Mouse (Mus musculus) limb, embryonic 12.5 days (tissue): Measurements from ENCODE around the gene Zfp493. TPM values are rescaled to one million over a fixed set of nuclear protein-coding genes. Genes with fewer than 3 reads are reported as not detected.
"Not testable (repeated sequence)": the region's sequence is repeated elsewhere in the genome, so short reads cannot be mapped to it uniquely, and the experiment has no call there.

Experiments
- ATAC-seq: fragments of 200-750 bp; cut with Nextera tagmentation; 2 replicates; pipeline ENCODE4 v1.8.0; 2017; ENCODE audit warnings: low read depth, moderate TSS enrichment; ENCODE audit not compliant: insufficient number of reproducible peaks, insufficient read depth, low FRiP score, low TSS enrichment
- H3K27ac ChIP-seq: fragments of 300-500 bp; sonication (generic); 2 replicates; pipeline ENCODE4 v1.5.1; 2016; ENCODE audit warnings: mild to moderate bottlenecking, moderate library complexity
- H3K27me3 ChIP-seq: fragments of 300-500 bp; sonication (generic); 2 replicates; pipeline ENCODE4 v1.6.1; 2016; ENCODE audit warnings: mild to moderate bottlenecking, moderate library complexity
- H3K36me3 ChIP-seq: fragments of 300-500 bp; sonication (generic); 2 replicates; pipeline ENCODE4 v1.6.1; 2016; ENCODE audit warnings: mild to moderate bottlenecking, moderate library complexity
- H3K4me1 ChIP-seq: fragments of 300-500 bp; sonication (generic); replicated peaks from 2 replicates; pipeline ENCODE4 v1.6.1; 2016
- H3K4me2 ChIP-seq: fragments of 300-500 bp; sonication (generic); 2 replicates; pipeline ENCODE4 v1.6.1; 2016; ENCODE audit warnings: mild to moderate bottlenecking, moderate library complexity
- H3K4me3 ChIP-seq: fragments of 300-500 bp; sonication (generic); replicated peaks from 2 replicates; pipeline ENCODE4 v1.5.1; 2016; ENCODE audit warnings: mild to moderate bottlenecking
- H3K9ac ChIP-seq: fragments of 300-500 bp; sonication (generic); replicated peaks from 2 replicates; pipeline ENCODE4 v1.6.1; 2016; ENCODE audit warnings: mild to moderate bottlenecking, moderate library complexity
- H3K9me3 ChIP-seq: fragments of 300-500 bp; sonication (generic); 2 replicates; pipeline ENCODE4 v1.6.1; 2016; ENCODE audit warnings: mild to moderate bottlenecking, moderate library complexity
- WGBS: fragments of 180-500 bp; shearing (Covaris S2); methylation state at CpG from one replicate; pipeline ENCODE4 v1.1.7; 2016; 5-methylcytosine and 5-hydroxymethylcytosine counted together
- polyA plus RNA-seq: library from polyadenylated mRNA; unstranded; fragments of >200 nt; fragmentation: Nextera tagmentation; extraction: Ambion mirVana; gene quantifications from 2 replicates; pipeline ENCODE4 v1.2.1, GENCODE M21; 2016

Gene Zfp493
- polyA plus RNA-seq, 1 experiment from 2014 or later, result 2.4 TPM

DNA sequence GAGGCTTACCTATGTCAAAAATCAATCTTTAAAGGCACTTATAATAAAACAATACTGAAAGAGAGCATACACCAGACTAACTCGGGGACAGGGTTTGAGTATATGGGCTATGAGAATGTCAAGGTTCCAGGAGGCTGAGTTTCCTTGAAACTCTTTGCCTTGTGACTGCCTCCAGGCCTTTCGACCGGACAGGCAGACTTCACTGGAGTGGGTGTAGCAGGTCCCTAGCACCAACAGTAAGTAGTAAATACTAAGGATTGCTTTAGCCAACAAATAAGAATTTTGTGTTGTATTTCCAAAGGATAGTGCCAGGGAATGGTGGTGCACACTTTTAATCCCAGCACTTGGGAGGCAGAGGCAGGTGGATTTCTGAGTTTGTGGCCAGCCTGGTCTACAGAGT, 19.7 kb downstream of the Zfp493 start:
- not testable (repeated sequence) for H3K4me1 ChIP-seq, H3K4me3 ChIP-seq, H3K27ac ChIP-seq, ATAC-seq, H3K9me3 ChIP-seq, H3K9ac ChIP-seq, H3K36me3 ChIP-seq, H3K4me2 ChIP-seq, H3K27me3 ChIP-seq
- 89% methylated on average over 3 of the region's 3 CpGs for WGBS

DNA sequence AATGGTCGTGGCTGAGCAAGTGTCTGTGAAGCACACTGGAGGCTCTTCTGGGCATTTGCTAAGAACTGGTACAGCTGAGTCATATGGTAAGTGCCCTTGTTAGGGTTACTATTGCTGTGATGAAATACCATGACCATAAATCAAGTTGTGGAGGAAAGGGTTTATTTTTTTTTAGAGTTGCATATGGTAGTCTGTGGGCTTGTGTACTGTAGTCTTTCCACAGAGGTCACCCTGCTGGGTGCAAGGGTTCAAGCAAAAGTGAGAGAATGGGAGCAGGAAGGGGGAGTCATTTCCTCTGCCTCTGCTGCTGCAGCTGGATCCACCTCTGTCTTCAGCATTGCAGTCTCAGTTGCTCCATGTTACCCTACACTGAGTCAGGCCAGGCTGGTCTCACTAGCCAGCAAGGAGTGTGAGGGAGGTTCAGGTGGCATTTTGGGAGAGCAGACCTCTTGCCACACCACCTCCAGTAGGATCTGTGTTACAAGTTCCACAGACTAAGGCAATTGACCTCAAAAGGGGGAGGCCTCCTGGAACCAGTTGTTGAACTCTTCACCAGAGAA, 32.2 kb downstream of the Zfp493 start:
- Histone ChIP-seq H3K36me3 (no peaks in the 10 kb centered on the region; the same call in 1 of the 2 replicates), H3K9ac (no peak overlapping the region), H3K4me3 (no peak overlapping the region), H3K27ac (no peak overlapping the region), H3K9me3 (0 out of 2 replicates have a peak, but pooled peaks cover 7% of the 10 kb centered on the region), H3K4me1 (no peaks in the 10 kb centered on the region), H3K4me2 (no peak overlapping the region), H3K27me3 (no peaks in the 10 kb centered on the region)
- no peak for ATAC-seq
- WGBS, result 60% methylated on average over 1 of the region's 1 CpGs

DNA sequence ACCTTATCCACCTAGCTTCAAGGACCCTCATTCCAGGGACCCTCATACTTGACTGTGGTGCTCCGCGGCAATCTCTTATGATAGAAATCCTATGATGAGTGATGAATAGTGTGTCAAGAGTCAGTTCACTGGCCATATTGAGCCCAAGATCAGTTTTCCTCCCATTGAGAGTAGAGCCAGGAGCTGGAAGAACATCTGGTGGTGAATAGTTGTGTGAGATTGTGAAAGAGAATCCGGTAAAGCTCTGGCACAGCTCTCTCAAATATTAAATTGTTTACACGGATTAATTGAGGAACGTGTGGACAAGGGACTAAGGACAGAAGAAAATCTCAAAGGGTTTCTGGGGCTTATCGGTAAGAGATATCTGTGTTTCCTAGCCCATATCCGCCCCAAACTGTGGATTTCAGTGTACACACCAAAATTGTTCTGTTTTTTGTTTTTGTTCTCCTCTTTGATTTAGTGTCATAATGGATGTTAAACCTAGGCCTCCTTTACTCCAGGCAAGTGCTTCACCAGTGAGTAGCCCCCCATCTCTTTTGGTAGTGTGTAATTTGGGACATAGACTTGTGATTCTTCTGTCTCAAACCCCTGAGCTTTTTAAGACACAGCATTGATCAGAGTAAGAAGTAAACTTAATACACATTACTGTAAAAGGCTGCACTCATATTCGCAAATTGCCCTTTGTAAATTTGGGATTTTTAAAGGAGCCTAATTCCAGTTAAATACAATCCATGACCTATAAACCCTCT, 33.6 kb downstream of the Zfp493 start:
- ATAC-seq, result peak; percentile 5; the same call in 1 of the 2 replicates
- no peak overlapping the region for H3K9ac ChIP-seq

GRCm38 (mm10) chr13:67813710-67814660, 34.5 kb downstream of the Zfp493 start, which contains the start of gene Zfp273:
Gene Zfp273 (plus strand): TSS chr13:67813740.
- H3K4me2 ChIP-seq, result peak within 1 kb of the TSS; percentile 75
- H3K4me3 ChIP-seq, result peak within 1 kb of the TSS; percentile 77
- peak within 1 kb of the TSS; percentile 89 for H3K27ac ChIP-seq
- ATAC-seq, result peak; percentile 97
- 6% methylated on average over 31 of the region's 31 CpGs for WGBS
- H3K27me3 ChIP-seq, result no peaks in the 10 kb centered on the region
- 0 out of 2 replicates have a peak, but pooled peaks cover 13% of the 10 kb centered on the region for H3K9me3 ChIP-seq
- no peaks in the 10 kb centered on the region for H3K4me1 ChIP-seq
- peaks cover 3% of the 10 kb centered on the region; the same call in 1 of the 2 replicates for H3K36me3 ChIP-seq
- peak within 1 kb of the TSS; percentile 64 for H3K9ac ChIP-seq

More for the DNA sequence above, 33.6 kb downstream of the Zfp493 start:
- WGBS, result 80% methylated on average over 8 of the region's 8 CpGs
- H3K36me3 ChIP-seq, result peaks cover 3% of the 10 kb centered on the region; the same call in 1 of the 2 replicates
- no peaks in the 10 kb centered on the region for H3K27me3 ChIP-seq
- H3K4me1 ChIP-seq, result no peaks in the 10 kb centered on the region
- peak overlapping the region; percentile 77 for H3K4me3 ChIP-seq
- 0 out of 2 replicates have a peak, but pooled peaks cover 10% of the 10 kb centered on the region for H3K9me3 ChIP-seq
- peak overlapping the region; percentile 75; the same call in 1 of the 2 replicates for H3K4me2 ChIP-seq
- H3K27ac ChIP-seq, result peak overlapping the region; percentile 89; the same call in 1 of the 2 replicates

DNA sequence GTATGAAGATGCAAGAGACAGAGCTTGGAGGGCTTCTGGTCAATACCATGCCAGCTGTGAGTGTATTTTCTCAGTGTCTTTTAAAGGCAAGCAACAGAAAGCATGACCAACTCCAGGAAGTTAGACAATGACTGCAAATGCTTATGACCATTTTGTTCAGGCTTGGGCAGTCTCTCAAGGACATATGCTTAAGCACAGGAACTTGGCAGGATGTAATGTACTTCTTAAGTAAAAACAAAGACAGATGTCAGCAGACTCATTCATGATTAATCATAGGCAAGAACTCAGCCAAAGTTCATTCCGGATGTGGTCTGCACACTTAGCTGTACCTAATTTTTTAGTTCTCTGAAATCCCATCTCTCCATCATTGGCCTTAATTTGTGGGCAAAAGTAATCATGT, 39.1 kb downstream of the Zfp493 start:
- Histone ChIP-seq H3K4me2 (no peak overlapping the region), H3K27ac (no peak overlapping the region), H3K9me3 (0 out of 2 replicates have a peak, but pooled peaks cover 22% of the 10 kb centered on the region), H3K4me1 (no peaks in the 10 kb centered on the region), H3K9ac (no peak overlapping the region), H3K27me3 (no peaks in the 10 kb centered on the region), H3K36me3 (peaks cover 24% of the 10 kb centered on the region; the same call in 1 of the 2 replicates), H3K4me3 (no peak overlapping the region)
- 96% methylated on average over 1 of the region's 1 CpGs for WGBS
- ATAC-seq, result no peak

DNA sequence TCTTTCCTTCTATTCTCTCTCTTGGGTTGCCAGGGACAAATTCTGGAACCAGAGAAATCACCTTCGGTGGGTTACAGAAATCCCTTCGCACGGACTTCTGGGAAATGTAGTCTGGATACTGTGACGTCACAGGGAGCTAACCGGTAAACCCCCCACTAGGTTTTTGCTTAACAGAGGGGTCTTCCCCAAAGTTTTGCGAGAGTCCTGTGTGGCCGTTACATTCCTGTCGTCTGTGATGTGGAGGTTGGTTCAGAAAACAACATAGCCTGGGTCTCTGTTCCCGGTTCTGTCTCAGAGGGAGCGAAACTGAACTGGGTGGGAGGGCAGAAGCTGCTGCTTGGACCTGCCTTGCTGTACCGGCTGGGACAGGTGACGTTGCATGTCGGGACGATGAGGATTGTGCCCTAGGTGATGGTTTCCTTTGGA, 51.4 kb downstream of the Zfp493 start, which contains the start of gene Gm10037:
Gene Gm10037 (plus strand): TSS at position 196 of the 426 bp plus-strand sequence.
- H3K9ac ChIP-seq, result peak within 1 kb of the TSS; percentile 61
- 2% methylated on average over 14 of the region's 14 CpGs for whole genome bisulfite sequencing
- H3K4me2 ChIP-seq, result peak within 1 kb of the TSS; percentile 61
- no peaks in the 10 kb centered on the region for H3K4me1 ChIP-seq
- H3K27ac ChIP-seq, result no peak within 1 kb of the TSS
- peaks cover 8% of the 10 kb centered on the region for H3K36me3 ChIP-seq
- H3K9me3 ChIP-seq, result peaks cover 7% of the 10 kb centered on the region; the same call in 1 of the 2 replicates
- ATAC-seq, result peak; percentile 76
- H3K4me3 ChIP-seq, result peak within 1 kb of the TSS; percentile 51
- H3K27me3 ChIP-seq, result no peaks in the 10 kb centered on the region

DNA sequence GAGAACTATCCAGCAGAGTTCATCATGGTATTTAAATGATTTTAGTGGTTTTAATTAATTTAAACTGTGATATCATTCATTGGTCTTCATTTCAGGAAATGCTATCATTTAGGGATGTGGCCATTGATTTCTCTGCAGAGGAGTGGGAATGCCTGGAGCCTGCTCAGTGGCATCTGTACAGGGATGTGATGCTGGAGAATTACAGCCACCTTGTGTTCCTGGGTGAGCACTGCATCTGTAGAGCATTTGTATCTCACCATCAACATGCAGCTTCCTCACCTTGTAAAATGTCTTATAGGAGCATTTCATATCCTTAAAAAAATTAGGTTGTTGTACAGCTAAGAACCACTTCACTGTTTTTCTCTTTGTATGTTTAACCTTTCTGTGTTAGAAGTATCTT, 53.6 kb downstream of the Zfp493 start:
- H3K36me3 ChIP-seq, H3K4me1 ChIP-seq, ATAC-seq, H3K4me3 ChIP-seq, H3K9me3 ChIP-seq, H3K4me2 ChIP-seq, H3K9ac ChIP-seq, H3K27me3 ChIP-seq, H3K27ac ChIP-seq: not testable (repeated sequence)

Other genes with a start within 250 kb of the Zfp493 start
- gene Zfp748, start 225.9 kb upstream of the Zfp493 start, polyA plus RNA-seq, result 16.5 and 17.6 TPM in 2 replicates
- 5.3 TPM in 2 replicates for gene Zfp729b, start 170.0 kb upstream of the Zfp493 start, polyA plus RNA-seq
- gene Gm49345, start 141.9 kb upstream of the Zfp493 start, polyA plus RNA-seq, result 0.20 TPM in 1 of 2 replicates, not detected in the other
- gene Zfp729a, start 141.9 kb upstream of the Zfp493 start, polyA plus RNA-seq, result 3.4 and 3.6 TPM in 2 replicates
- 15.1 and 15.8 TPM in 2 replicates for gene Zfp738, start 92.6 kb upstream of the Zfp493 start, polyA plus RNA-seq
- 8.4 and 9.3 TPM in 2 replicates for gene Zfp65, start 50.5 kb upstream of the Zfp493 start, polyA plus RNA-seq
- gene Zfp85, start 24.5 kb upstream of the Zfp493 start, polyA plus RNA-seq, result 5.4 and 7.3 TPM in 2 replicates
- gene Zfp273, start 34.0 kb downstream of the Zfp493 start, polyA plus RNA-seq, result 8.0 and 9.2 TPM in 2 replicates
- gene Gm10037, start 51.4 kb downstream of the Zfp493 start, polyA plus RNA-seq, result 3.5 TPM in 2 replicates
- not detected in 2 replicates for gene BC048507, start 83.6 kb downstream of the Zfp493 start, polyA plus RNA-seq